Mouse (Mus musculus): ENCODE results near the gene Leng9. TPM values are rescaled to one million over a fixed set of nuclear protein-coding genes. Genes with fewer than 3 reads are reported as not detected.

Gene Leng9
- total and polyA plus RNA-seq, 2 experiments = 2.0 to 4.7 TPM

- H3K79me2 ChIP-seq (ENCODE audit: control insufficient read depth, insufficient read depth, low read length) = no peaks in the 10 kb centered on the region
- no peaks in the 10 kb centered on the region for H3K27me3 ChIP-seq (ENCODE audit: control insufficient read depth, insufficient read depth, low read length)
- H3K4me3 ChIP-seq (ENCODE audit: insufficient read depth, low read depth, low read length) = no peak overlapping the region
- TF ChIP-seq POLR2A (IDR thresholded peaks at IDR 0.05; ENCODE audit: extremely low read depth, insufficient read depth, low read length) (no peak), CTCF (IDR thresholded peaks at IDR 0.05; ENCODE audit: low read depth, low read length) (no peak)
- H3K36me3 ChIP-seq (ENCODE audit: control insufficient read depth, insufficient read depth, low read length) = no peaks in the 10 kb centered on the region
- no peak overlapping the region for H3K9ac ChIP-seq (ENCODE audit: low read depth, low read length)
- no peak for DNase-seq (ENCODE audit: extremely low read depth, low read depth, low spot score)
- 48% methylated on average over 5 of the region's 5 CpGs for WGBS
- H3K27ac ChIP-seq (replicated peaks; ENCODE audit: insufficient read depth, low read depth, low read length) = no peak overlapping the region
- no peaks in the 10 kb centered on the region for H3K4me1 ChIP-seq (ENCODE audit: control insufficient read depth, insufficient read depth, low read length)
These were observed 25.3 kb downstream of the Leng9 start for GRCm38 (mm10) chr7:4124856-4125255.

DNA sequence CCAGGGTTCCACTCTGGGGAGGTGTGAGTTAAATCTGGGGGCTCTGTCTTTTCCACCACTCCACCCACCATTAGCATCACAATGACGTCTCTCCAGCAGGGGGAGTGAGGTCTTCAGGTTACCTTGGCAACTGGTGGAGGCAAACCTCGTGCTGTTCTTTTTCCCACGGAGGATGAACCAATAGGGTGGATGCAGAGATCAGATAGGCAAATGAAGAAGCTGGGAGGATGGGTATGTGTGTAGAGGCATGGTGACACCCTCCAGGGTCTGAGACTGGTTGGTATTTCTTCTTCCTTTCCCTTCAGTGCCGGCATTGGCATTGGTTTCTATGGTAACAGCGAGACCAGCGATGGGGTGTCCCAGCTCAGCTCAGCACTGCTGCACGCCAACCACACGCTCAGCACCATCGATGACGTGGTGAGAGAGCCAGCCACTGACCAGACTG, 25.8 kb downstream of the Leng9 start:
- no peak overlapping the region for H3K9ac ChIP-seq (ENCODE audit: low read depth, low read length)
- no peak for DNase-seq (ENCODE audit: extremely low read depth, low read depth, low spot score)

DNA sequence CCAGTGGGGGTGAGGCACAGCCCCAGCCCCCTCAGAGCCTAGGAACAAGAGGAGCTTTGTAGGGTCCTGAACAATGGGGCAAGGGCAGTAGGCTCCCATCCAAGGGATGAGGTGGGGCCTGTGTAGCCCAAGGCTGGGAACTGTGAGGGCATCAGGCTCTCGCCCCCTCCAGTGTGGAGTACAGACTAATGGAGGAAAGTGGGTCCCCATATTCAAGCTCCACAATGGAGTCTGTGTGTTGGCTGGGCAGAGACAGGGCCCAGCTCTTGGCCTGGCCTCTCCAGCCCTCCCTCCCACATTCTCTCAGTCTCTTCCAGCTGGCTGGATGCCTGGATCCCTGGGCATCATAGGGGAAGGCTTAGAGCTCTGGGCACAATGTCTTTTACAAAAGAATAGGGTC, 26.4 kb downstream of the Leng9 start:
- Histone ChIP-seq H3K4me3 (ENCODE audit: insufficient read depth, low read depth, low read length) (no peak overlapping the region), H3K4me1 (ENCODE audit: control insufficient read depth, insufficient read depth, low read length) (no peaks in the 10 kb centered on the region), H3K9ac (ENCODE audit: low read depth, low read length) (no peak overlapping the region), H3K27me3 (ENCODE audit: control insufficient read depth, insufficient read depth, low read length) (peaks cover 8% of the 10 kb centered on the region), H3K36me3 (ENCODE audit: control insufficient read depth, insufficient read depth, low read length) (no peaks in the 10 kb centered on the region), H3K79me2 (ENCODE audit: control insufficient read depth, insufficient read depth, low read length) (no peaks in the 10 kb centered on the region), H3K27ac (replicated peaks; ENCODE audit: insufficient read depth, low read depth, low read length) (no peak overlapping the region)
- WGBS = 91% methylated on average over 1 of the region's 1 CpGs
- no peak for TF ChIP-seq POLR2A (IDR thresholded peaks at IDR 0.05; ENCODE audit: extremely low read depth, insufficient read depth, low read length)
- TF ChIP-seq CTCF (IDR thresholded peaks at IDR 0.05; ENCODE audit: low read depth, low read length) = no peak
- DNase-seq (ENCODE audit: extremely low read depth, low read depth, low spot score) = no peak

More for the DNA sequence above, 25.8 kb downstream of the Leng9 start:
- no peaks in the 10 kb centered on the region for H3K36me3 ChIP-seq (ENCODE audit: control insufficient read depth, insufficient read depth, low read length)
- H3K27ac ChIP-seq (replicated peaks; ENCODE audit: insufficient read depth, low read depth, low read length) = no peak overlapping the region
- H3K27me3 ChIP-seq (ENCODE audit: control insufficient read depth, insufficient read depth, low read length) = peaks cover 4% of the 10 kb centered on the region
- H3K4me3 ChIP-seq (ENCODE audit: insufficient read depth, low read depth, low read length) = no peak overlapping the region
- 17% methylated on average over 10 of the region's 10 CpGs for WGBS
- TF ChIP-seq CTCF (IDR thresholded peaks at IDR 0.05; ENCODE audit: low read depth, low read length) (no peak), POLR2A (IDR thresholded peaks at IDR 0.05; ENCODE audit: extremely low read depth, insufficient read depth, low read length) (no peak)
- H3K4me1 ChIP-seq (ENCODE audit: control insufficient read depth, insufficient read depth, low read length) = no peaks in the 10 kb centered on the region
- no peaks in the 10 kb centered on the region for H3K79me2 ChIP-seq (ENCODE audit: control insufficient read depth, insufficient read depth, low read length)

DNA sequence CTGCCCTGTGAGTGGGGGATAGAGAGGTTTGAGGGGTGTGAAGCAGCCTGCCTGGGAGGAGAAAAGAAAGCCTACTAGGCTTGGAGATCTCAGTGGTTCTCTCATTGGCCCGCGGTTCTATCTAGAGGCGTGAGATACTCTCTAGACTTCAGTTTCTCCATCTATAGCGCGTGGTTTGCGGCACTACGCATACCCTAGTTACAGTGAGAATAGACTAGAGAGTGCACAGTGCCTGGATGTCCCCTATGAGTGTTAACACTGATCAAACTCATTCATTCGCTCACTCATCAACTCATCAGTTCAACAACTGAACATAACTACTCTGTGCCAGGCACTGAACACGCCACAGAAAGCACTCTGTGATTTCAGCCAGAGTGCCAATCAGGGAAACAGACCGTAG, 27.4 kb downstream of the Leng9 start:
- Histone ChIP-seq H3K79me2 (ENCODE audit: control insufficient read depth, insufficient read depth, low read length) (no peaks in the 10 kb centered on the region), H3K4me3 (ENCODE audit: insufficient read depth, low read depth, low read length) (no peak overlapping the region), H3K36me3 (ENCODE audit: control insufficient read depth, insufficient read depth, low read length) (no peaks in the 10 kb centered on the region), H3K27ac (replicated peaks; ENCODE audit: insufficient read depth, low read depth, low read length) (no peak overlapping the region), H3K9ac (ENCODE audit: low read depth, low read length) (no peak overlapping the region), H3K27me3 (ENCODE audit: control insufficient read depth, insufficient read depth, low read length) (peaks cover 15% of the 10 kb centered on the region), H3K4me1 (ENCODE audit: control insufficient read depth, insufficient read depth, low read length) (no peaks in the 10 kb centered on the region)
- WGBS = 87% methylated on average over 10 of the region's 10 CpGs
- TF ChIP-seq POLR2A (IDR thresholded peaks at IDR 0.05; ENCODE audit: extremely low read depth, insufficient read depth, low read length) = no peak
- TF ChIP-seq CTCF (IDR thresholded peaks at IDR 0.05; ENCODE audit: low read depth, low read length) = no peak
- no peak for DNase-seq (ENCODE audit: extremely low read depth, low read depth, low spot score)

- no peak overlapping the region for H3K4me3 ChIP-seq (ENCODE audit: insufficient read depth, low read depth, low read length)
- TF ChIP-seq CTCF (IDR thresholded peaks at IDR 0.05; ENCODE audit: low read depth, low read length) (no peak), POLR2A (IDR thresholded peaks at IDR 0.05; ENCODE audit: extremely low read depth, insufficient read depth, low read length) (no peak)
- peaks cover 15% of the 10 kb centered on the region for H3K27me3 ChIP-seq (ENCODE audit: control insufficient read depth, insufficient read depth, low read length)
- H3K36me3 ChIP-seq (ENCODE audit: control insufficient read depth, insufficient read depth, low read length) = no peaks in the 10 kb centered on the region
- WGBS = 69% methylated on average over 11 of the region's 11 CpGs
- H3K4me1 ChIP-seq (ENCODE audit: control insufficient read depth, insufficient read depth, low read length) = no peaks in the 10 kb centered on the region
- DNase-seq (ENCODE audit: extremely low read depth, low read depth, low spot score) = no peak
- no peak overlapping the region for H3K9ac ChIP-seq (ENCODE audit: low read depth, low read length)
- H3K27ac ChIP-seq (replicated peaks; ENCODE audit: insufficient read depth, low read depth, low read length) = no peak overlapping the region
- no peaks in the 10 kb centered on the region for H3K79me2 ChIP-seq (ENCODE audit: control insufficient read depth, insufficient read depth, low read length)
These were observed 28.0 kb downstream of the Leng9 start for GRCm38 (mm10) chr7:4122076-4122768.

Data from liver, adult 2 months (tissue).